Comparison of ENCODE assay signal across 10 mouse cellular contexts in the genomic region with DNA sequence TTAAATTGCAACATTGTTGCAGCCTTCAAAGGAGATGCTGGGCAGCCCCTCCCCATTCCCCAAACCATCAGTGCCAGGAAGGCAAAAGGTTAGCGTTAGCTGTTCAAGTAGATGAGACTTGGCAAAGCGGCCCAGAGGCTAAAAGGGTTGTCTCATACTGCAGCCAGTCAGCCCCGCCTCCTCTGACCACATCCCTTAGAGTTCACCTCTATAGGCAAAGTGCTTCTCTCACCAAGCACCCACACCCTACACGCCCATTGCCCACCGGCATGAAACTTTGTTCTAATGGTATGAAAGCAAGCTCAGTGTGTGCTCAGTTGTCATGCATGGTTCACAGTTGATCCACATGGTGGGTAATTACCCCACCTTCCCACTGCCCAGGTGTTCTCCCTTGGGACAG. TPM values are rescaled to one million over a fixed set of nuclear protein-coding genes. Genes with fewer than 3 reads are reported as not detected.
DNase-seq lines count a peak whose midpoint lies in the region; ATAC-seq lines count a peak whose summit lies in the region.
"Had no signal": no experiment of that assay in that cellular context is flagged by ENCODE, and none has a peak within 500 bp of the region (broad histone marks: within the 10 kb centered on the region; RNA-seq: fewer than 3 reads in every experiment).

No protein-coding gene starts in this region.

- peak; percentile 87 for DNase-seq in heart, adult 11 months
- DNase-seq in heart, postnatal 4 days, result no peak
- DNase-seq in CD8-positive naive resting alpha-beta T cell, adult 2 months (ENCODE audit: low read depth in 2 of 2, low spot score in 2 of 2), result peak; percentile 65 to 75
- peak; percentile 72 to 78 for DNase-seq in natural killer cell, adult 2 months (ENCODE audit: low spot score in 2 of 2)
- peak; percentile 44 to 49 for DNase-seq in thymus, postnatal 10 days (ENCODE audit: low spot score in 2 of 2)
- no peak for DNase-seq in heart, postnatal 36 days
- DNase-seq in ovary, postnatal 36 days (ENCODE audit: low spot score), result no peak
- DNase-seq: cerebellum, adult 8-10 months; heart, postnatal 10 days had no signal

- intact Hi-C loops in heart, postnatal 36 days (cut with DNase I), result no loop called here

- no peak for ATAC-seq in megakaryocyte progenitor cell, adult 5-6 weeks (replicated peaks; ENCODE audit: poor library complexity)

RNA-seq across cellular contexts. Expression of a gene that starts 43.4 kb away (rescaled TPM):
- total RNA-seq in heart, postnatal 4 days (2021), result 10 to 100 TPM; 24.4 to 25.3 TPM
- 31.2 and 35.1 TPM in 2 replicates for total RNA-seq in megakaryocyte progenitor cell, adult 5-6 weeks (2015)
- 21.8 and 22.1 TPM in 2 replicates for total RNA-seq in megakaryocyte progenitor cell, adult 5-6 weeks (2017)
- 10 to 100 TPM; 24.5 to 30.1 TPM for total RNA-seq in heart, postnatal 36 days (2021)

Comparison
In these comparisons a context has a peak if more than half of its experiments do, and no peak if none do; other contexts are left out.
1. DNase-seq: peak in heart, adult 11 months (single experiment), CD8-positive naive resting alpha-beta T cell, adult 2 months (2 of 2), natural killer cell, adult 2 months (2 of 2) and thymus, postnatal 10 days (2 of 2); none in heart, postnatal 4 days (single experiment), heart, postnatal 36 days (0 of 2) and ovary, postnatal 36 days (single experiment).